Mouse (Mus musculus): ENCODE data around the gene B4galt5.

- TF ChIP-seq MAFK (IDR thresholded peaks at IDR 0.05; ENCODE audit: insufficient read depth, low read depth, low read length) (no peak), ZNF384 (IDR thresholded peaks at IDR 0.05; ENCODE audit: low read depth, low read length) (no peak)
These were observed 9.5 kb upstream of the B4galt5 start for GRCm38 (mm10) chr2:167358499-167358898.
